In genomic region chr12:32943347-32943746, GRCm38 (mm10) we compare ENCODE assay signal across 9 mouse cellular contexts. TPM values are rescaled to one million over a fixed set of nuclear protein-coding genes. Genes with fewer than 3 reads are reported as not detected.
A peak's percentile ranks its signal among the peaks of the same experiment; 100 is the strongest.
DNase-seq lines count a peak whose midpoint lies in the region; ATAC-seq and TF ChIP-seq lines count a peak whose summit lies in the region.
"Had no signal": no experiment of that assay in that cellular context is flagged by ENCODE, and none has a peak within 500 bp of the region (broad histone marks: within the 10 kb centered on the region; RNA-seq: fewer than 3 reads in every experiment).

No protein-coding gene starts in this region.

- 24% methylated on average over 4 of the region's 4 CpGs for WGBS in liver, embryonic 16.5 days (ENCODE audit: insufficient replicate concordance)
- 44% methylated on average over 4 of the region's 4 CpGs for WGBS in hindbrain, embryonic 13.5 days
- WGBS in cerebellum, adult 2 months = 32% methylated on average over 4 of the region's 4 CpGs

- H3K9me3 ChIP-seq in liver, embryonic 16.5 days (replicated peaks; ENCODE audit: control insufficient read depth, low read length) = no peaks in the 10 kb centered on the region
- H3K9me3 ChIP-seq in hindbrain, embryonic 13.5 days = no peaks in the 10 kb centered on the region

- no peak overlapping the region for H3K4me3 ChIP-seq in bone marrow macrophage, adult 2 months (ENCODE audit: insufficient read depth, low read length)
- H3K4me3 ChIP-seq in liver, embryonic 16.5 days (ENCODE audit: low read depth, low read length) = no peak overlapping the region
- no peak overlapping the region for H3K4me3 ChIP-seq in hindbrain, embryonic 13.5 days
- H3K4me3 ChIP-seq in cerebellum, adult 2 months (replicated peaks; ENCODE audit: insufficient read depth, low read depth, low read length) = no peak overlapping the region

- no peaks in the 10 kb centered on the region for H3K27me3 ChIP-seq in liver, embryonic 16.5 days (ENCODE audit: control insufficient read depth, insufficient read depth, low read depth, low read length)
- no peaks in the 10 kb centered on the region for H3K27me3 ChIP-seq in hindbrain, embryonic 13.5 days
- H3K27me3 ChIP-seq in cerebellum, adult 2 months (ENCODE audit: control insufficient read depth, insufficient read depth, low read length) = no peaks in the 10 kb centered on the region

- peaks cover 13% of the 10 kb centered on the region for H3K4me1 ChIP-seq in bone marrow macrophage, adult 2 months (ENCODE audit: control insufficient read depth, insufficient read depth, low read length)
- no peaks in the 10 kb centered on the region; the same call in 1 of the 2 replicates for H3K4me1 ChIP-seq in liver, embryonic 16.5 days (ENCODE audit: control insufficient read depth, low read depth, low read length)
- peaks cover 6% of the 10 kb centered on the region for H3K4me1 ChIP-seq in hindbrain, embryonic 13.5 days (replicated peaks)
- no peaks in the 10 kb centered on the region; the same call in 1 of the 2 replicates for H3K4me1 ChIP-seq in cerebellum, adult 2 months (ENCODE audit: control insufficient read depth, insufficient read depth, low read length)

- no peaks in the 10 kb centered on the region for H3K36me3 ChIP-seq in liver, embryonic 16.5 days (ENCODE audit: control insufficient read depth, insufficient read depth)
- no peaks in the 10 kb centered on the region for H3K36me3 ChIP-seq in hindbrain, embryonic 13.5 days

- no peak for TF ChIP-seq CTCF in bone marrow macrophage, adult 2 months (IDR thresholded peaks at IDR 0.05; ENCODE audit: low read depth, low read length)
- no peak for TF ChIP-seq CTCF in cerebellum, adult 2 months (IDR thresholded peaks at IDR 0.05; ENCODE audit: borderline replicate concordance, insufficient read depth, low read depth, low read length)

- intact Hi-C loops in heart, postnatal 14 days (cut with DNase I) = no loop called here

- TF ChIP-seq POLR2A in bone marrow macrophage, adult 2 months (IDR thresholded peaks at IDR 0.05; ENCODE audit: borderline replicate concordance, low read depth, low read length) = no peak
- TF ChIP-seq POLR2A in cerebellum, adult 2 months (IDR thresholded peaks at IDR 0.05; ENCODE audit: borderline replicate concordance, insufficient read depth, low read length) = no peak

- H3K27ac ChIP-seq in bone marrow macrophage, adult 2 months (ENCODE audit: insufficient read depth, low read depth, low read length) = peak overlapping the region; percentile 57
- H3K27ac ChIP-seq in liver, embryonic 16.5 days (ENCODE audit: low read length) = no peak overlapping the region
- no peak overlapping the region for H3K27ac ChIP-seq in hindbrain, embryonic 13.5 days
- no peak overlapping the region; the same call in 1 of the 2 replicates for H3K27ac ChIP-seq in cerebellum, adult 2 months (ENCODE audit: insufficient read depth, low read length)

- H3K9ac ChIP-seq in liver, embryonic 16.5 days (ENCODE audit: low read depth, low read length) = no peak overlapping the region
- no peak overlapping the region for H3K9ac ChIP-seq in hindbrain, embryonic 13.5 days

- DNase-seq in cerebellum, postnatal 10 days = peak; percentile 21 to 35
- DNase-seq in cerebellum, adult 9-11 months = no peak
- DNase-seq in heart, postnatal 14 days = peak; percentile 25 to 28
- DNase-seq in thymus, postnatal 25 days = no peak
- DNase-seq in cerebellum, adult 2 months = no peak
- DNase-seq: layer of hippocampus, postnatal 36 days had no signal

- peak; percentile 43; the same call in 1 of the 2 replicates for ATAC-seq in liver, embryonic 16.5 days (ENCODE audit: low read depth)
- ATAC-seq in hindbrain, embryonic 13.5 days (ENCODE audit: low FRiP score) = no peak

- no peak overlapping the region for H3K4me2 ChIP-seq in liver, embryonic 16.5 days (ENCODE audit: low read depth, low read length)
- H3K4me2 ChIP-seq in hindbrain, embryonic 13.5 days = no peak overlapping the region

RNA-seq across cellular contexts. Expression of gene Sypl, which starts 10.3 kb away (rescaled TPM):
- polyA plus RNA-seq in bone marrow macrophage, adult 2 months (2012; ENCODE audit: insufficient read depth, insufficient read length, missing spikeins) = 117 and 125 TPM in 2 replicates
- total RNA-seq in heart, postnatal 14 days (2021) = 10 to 100 TPM; 87.4 to 88.3 TPM
- polyA plus RNA-seq in liver, embryonic 16.5 days (2015; fragmentation: Nextera tagmentation; extraction: Ambion mirVana) = 39.0 and 42.3 TPM in 2 replicates
- polyA plus RNA-seq in hindbrain, embryonic 13.5 days (2015; fragmentation: Nextera tagmentation; extraction: Ambion mirVana) = 39.2 and 45.3 TPM in 2 replicates
- 53.6 and 54.7 TPM in 2 replicates for polyA plus RNA-seq in cerebellum, adult 2 months (2012; rRNA removed)

Comparison
In these comparisons a context has a peak if more than half of its experiments do, and no peak if none do; other contexts are left out.
1. DNase-seq: peak in cerebellum, postnatal 10 days (2 of 2) and heart, postnatal 14 days (2 of 2); none in cerebellum, adult 9-11 months (single experiment), thymus, postnatal 25 days (single experiment) and cerebellum, adult 2 months (0 of 2).